Mouse (Mus musculus): ENCODE results near the gene Zfp386. TPM values are rescaled to one million over a fixed set of nuclear protein-coding genes. Genes with fewer than 3 reads are reported as not detected.

The Zfp386 gene
- 98.3 TPM for polyA plus RNA-seq (2014; fragmentation: Illumina TruSeq; extraction: RNeasy Lipid Tissue Mini Kit (QIAGEN cat#74804); ENCODE audit: low read depth, low replicate concordance)

GRCm38 (mm10) chr12:116047440-116048377 is at the start of gene Zfp386:
Gene Zfp386 (plus strand): TSS chr12:116047724.

GRCm38 (mm10) chr12:116077074-116077854 is 29.7 kb downstream of the Zfp386 start, which contains the start of gene Vipr2:
Gene Vipr2 (plus strand): TSS chr12:116077726.

Other genes with a start within 250 kb of the Zfp386 start
- gene Vipr2, start 30.0 kb downstream of the Zfp386 start, polyA plus RNA-seq (2014; fragmentation: Illumina TruSeq; extraction: RNeasy Lipid Tissue Mini Kit (QIAGEN cat#74804); ENCODE audit: low read depth, low replicate concordance): 0.12 TPM
- gene Wdr60, start 215.3 kb downstream of the Zfp386 start, polyA plus RNA-seq (2014; fragmentation: Illumina TruSeq; extraction: RNeasy Lipid Tissue Mini Kit (QIAGEN cat#74804); ENCODE audit: low read depth, low replicate concordance): 9.6 TPM
- gene Gm11027, start 227.7 kb downstream of the Zfp386 start, polyA plus RNA-seq (2014; fragmentation: Illumina TruSeq; extraction: RNeasy Lipid Tissue Mini Kit (QIAGEN cat#74804); ENCODE audit: low read depth, low replicate concordance): not detected
- 74.3 TPM for gene Esyt2, start 233.5 kb downstream of the Zfp386 start, polyA plus RNA-seq (2014; fragmentation: Illumina TruSeq; extraction: RNeasy Lipid Tissue Mini Kit (QIAGEN cat#74804); ENCODE audit: low read depth, low replicate concordance)

Data from kidney, adult 10 weeks (tissue).